Mouse (Mus musculus): ENCODE data around the gene Neurl1a.

DNA sequence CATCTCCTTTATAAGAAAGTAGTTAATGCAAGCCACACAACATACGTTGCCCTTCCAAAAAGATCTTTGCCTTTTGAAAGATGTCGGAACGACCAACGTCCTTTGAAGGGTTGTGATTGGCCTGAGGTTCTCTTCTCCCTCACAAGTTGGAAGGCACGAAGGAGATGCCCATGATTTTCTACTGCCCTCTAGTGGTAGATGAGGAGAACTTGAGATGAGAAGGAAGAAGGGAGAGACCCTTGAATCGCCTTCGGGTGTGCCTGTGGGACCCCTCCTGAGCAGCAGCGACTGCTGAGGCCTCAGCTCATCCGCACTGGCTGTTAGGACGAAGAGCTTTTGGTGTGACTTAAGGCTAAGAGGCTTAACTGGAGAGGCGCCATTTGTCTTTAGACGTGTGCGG, 10.4 kb upstream of the Neurl1a start:
- no peak for TF ChIP-seq POLR2A (IDR thresholded peaks at IDR 0.05; ENCODE audit: control insufficient read depth in 1 of 2, insufficient read depth in 1 of 2, low read depth in 1 of 2, low read length in 2 of 2, poor library complexity in 1 of 2)
- TF ChIP-seq HCFC1 (IDR thresholded peaks at IDR 0.05; ENCODE audit: low read depth, low read length) = no peak; the same call in 1 of the 2 replicates
- no peak for TF ChIP-seq TAL1 (IDR thresholded peaks at IDR 0.05; ENCODE audit: low read length)
- TF ChIP-seq CTCF (IDR thresholded peaks at IDR 0.05 in 2 of 3, conservative IDR thresholded peaks at IDR 0.05 in 1 of 3; ENCODE audit: control insufficient read depth in 1 of 3, insufficient read depth in 1 of 3, low read depth in 2 of 3, low read length in 3 of 3, poor library complexity in 1 of 3, severe bottlenecking in 1 of 3) = peak; percentile 61 to 98 (median 93)
- TF ChIP-seq MAX (IDR thresholded peaks at IDR 0.05; ENCODE audit: low read length) = peak; percentile 57; the same call in 1 of the 2 replicates
- TF ChIP-seq ZNF384 (IDR thresholded peaks at IDR 0.05; ENCODE audit: low read depth, low read length) = no peak
- no peak for TF ChIP-seq MAZ (IDR thresholded peaks at IDR 0.05; ENCODE audit: low read depth, low read length)

Measured in MEL (cell line).